Mouse (Mus musculus) heart, postnatal 4 days (tissue): ENCODE data around the gene Gm21293. TPM values are rescaled to one million over a fixed set of nuclear protein-coding genes. Genes with fewer than 3 reads are reported as not detected.
"Not testable (repeated sequence)": the region's sequence is repeated elsewhere in the genome, so short reads cannot be mapped to it uniquely, and the experiment has no call there.

ENCODE experiments used
- DNase-seq: peaks from one replicate; pipeline ENCODE4 v3.0.0; 2021
- total RNA-seq, 2 experiments: library from RNA; stranded (reverse); gene quantifications; 2 replicates each; pipeline ENCODE4 v1.2.3; 2021

The Gm21293 gene
- not detected for total RNA-seq

GRCm38 (mm10) chr10:104142687-104143086 lies at the start of gene Gm21293:
Gene Gm21293, plus strand, starts transcription at chr10:104142987.
- DNase-seq, result not testable (repeated sequence)

GRCm38 (mm10) chr10:104110044-104110443 lies 32.7 kb upstream of the Gm21293 start:
- DNase-seq, result no peak

GRCm38 (mm10) chr10:104118312-104118711 lies 24.5 kb upstream of the Gm21293 start:
- no peak for DNase-seq

GRCm38 (mm10) chr10:104151197-104151596 lies 8.4 kb downstream of the Gm21293 start, which contains the start of gene Gm6763:
Gene Gm6763, plus strand, starts transcription at chr10:104151497.
- not testable (repeated sequence) for DNase-seq

GRCm38 (mm10) chr10:104159706-104160105 lies 16.9 kb downstream of the Gm21293 start, which contains the start of gene Gm8764:
Gene Gm8764, plus strand, starts transcription at chr10:104160006.
- DNase-seq, result not testable (repeated sequence)

GRCm38 (mm10) chr10:104168215-104168614 lies 25.4 kb downstream of the Gm21293 start, which contains the start of gene Gm21304:
Gene Gm21304, plus strand, starts transcription at chr10:104168515.
- DNase-seq, result not testable (repeated sequence)

GRCm38 (mm10) chr10:104176724-104177123 lies 33.9 kb downstream of the Gm21293 start, which contains the start of gene Gm21312:
Gene Gm21312, plus strand, starts transcription at chr10:104177024.
- DNase-seq, result not testable (repeated sequence)

GRCm38 (mm10) chr10:104185233-104185632 lies 42.4 kb downstream of the Gm21293 start, which contains the start of gene Gm20765:
Gene Gm20765, plus strand, starts transcription at chr10:104185533.
- DNase-seq, result not testable (repeated sequence)

- not testable (repeated sequence) for DNase-seq
These were observed 51.0 kb downstream of the Gm21293 start, which contains the start of gene Gm4340 for GRCm38 (mm10) chr10:104193742-104194141. Gene Gm4340, plus strand, starts transcription at chr10:104194042.

Other genes starting within 250 kb of the Gm21293 start
- gene Gm6763, start 8.5 kb downstream of the Gm21293 start, total RNA-seq, result not detected
- not detected for gene Gm8764, start 17.0 kb downstream of the Gm21293 start, total RNA-seq
- not detected for gene Gm21304, start 25.5 kb downstream of the Gm21293 start, total RNA-seq
- gene Gm21312, start 34.0 kb downstream of the Gm21293 start, total RNA-seq, result not detected
- gene Gm20765, start 42.5 kb downstream of the Gm21293 start, total RNA-seq, result not detected
- gene Gm4340, start 51.1 kb downstream of the Gm21293 start, total RNA-seq, result not detected